Mouse (Mus musculus) bone marrow macrophage, adult 2 months (primary cell): ENCODE measurements around the gene Tagln3.

Source experiments
- CTCF ChIP-seq: IDR thresholded peaks from 2 replicates; pipeline ENCODE4 v1.5.1; 2012; ENCODE audit warnings: low read depth, mild to moderate bottlenecking, low read length, moderate library complexity
- POLR2A ChIP-seq: IDR thresholded peaks from 2 replicates; pipeline ENCODE4 v1.6.1; 2012; ENCODE audit warnings: mild to moderate bottlenecking, low read depth, low read length, borderline replicate concordance

DNA sequence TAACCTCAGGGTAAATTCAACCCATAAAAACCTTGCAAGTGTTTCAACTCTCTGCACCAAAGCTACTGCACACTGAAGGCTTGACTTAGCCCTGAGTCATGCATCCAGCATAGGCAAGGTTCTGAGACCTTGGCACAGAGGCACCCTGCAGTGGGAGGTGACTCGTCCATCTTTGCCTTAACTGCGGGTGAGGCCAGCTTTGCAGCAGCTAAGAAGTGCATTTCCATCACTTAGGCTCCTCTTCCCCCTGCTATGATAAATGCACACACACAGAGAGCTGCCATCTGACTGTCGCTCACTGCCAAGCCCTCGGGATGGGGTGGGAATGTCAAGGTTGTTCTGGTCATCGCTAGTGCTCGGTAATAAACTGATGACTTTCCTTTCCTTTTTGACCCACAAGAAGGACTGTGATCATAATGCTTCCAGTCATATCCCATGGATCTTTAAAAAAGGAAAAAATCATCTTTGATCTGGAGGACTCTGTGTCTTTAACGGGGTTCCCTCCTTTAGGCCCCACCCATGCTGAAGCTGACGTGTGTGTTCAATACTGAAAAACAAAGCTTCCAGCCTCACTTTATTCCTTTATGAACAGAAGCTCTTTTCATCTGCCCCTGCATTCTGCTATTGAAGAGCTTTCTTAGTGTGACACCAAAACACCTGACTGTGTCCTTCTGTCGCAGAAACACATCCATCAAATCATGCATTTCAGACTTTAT is 28.8 kb downstream of the Tagln3 start:
- TF ChIP-seq CTCF: no peak
- TF ChIP-seq POLR2A: no peak
